10 mouse cellular contexts compared by ENCODE assay signal in the genomic region with DNA sequence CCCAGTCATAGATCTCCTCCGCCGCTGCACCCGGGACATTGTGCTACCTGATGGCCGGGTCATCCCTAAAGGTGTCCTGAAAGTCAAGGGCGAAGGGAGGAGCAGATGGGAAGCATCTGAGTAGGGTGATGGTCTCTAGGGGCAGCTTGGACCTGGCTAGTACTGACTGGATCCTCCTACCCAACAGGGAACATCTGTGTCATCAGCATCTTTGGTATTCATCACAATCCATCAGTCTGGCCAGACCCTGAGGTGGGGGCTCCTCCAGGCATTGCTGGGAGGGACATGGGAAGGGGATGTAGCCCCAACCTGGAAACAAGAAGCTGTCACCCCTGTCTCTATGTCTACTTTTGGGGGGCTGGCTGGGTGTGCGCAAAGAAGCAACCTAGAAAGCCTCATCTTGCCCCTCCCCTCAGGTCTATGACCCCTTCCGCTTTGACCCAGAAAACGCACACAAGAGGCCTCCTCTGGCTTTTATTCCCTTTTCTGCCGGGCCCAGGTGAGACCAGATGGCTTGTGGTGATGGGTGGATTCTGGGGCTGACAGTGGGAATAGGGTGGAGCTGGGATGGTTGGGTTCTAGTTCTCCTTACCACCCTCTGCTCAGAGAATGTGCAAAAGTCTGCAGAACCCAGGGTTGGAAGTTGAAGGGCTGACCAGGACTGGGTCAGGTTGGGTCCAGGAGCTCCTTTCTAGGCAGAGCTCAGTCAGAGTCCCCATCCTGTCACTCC. TPM values are rescaled to one million over a fixed set of nuclear protein-coding genes. Genes with fewer than 3 reads are reported as not detected.
DNase-seq lines count a peak whose midpoint lies in the region; ATAC-seq lines count a peak whose summit lies in the region.
"Not testable (repeated sequence)": the region's sequence is repeated elsewhere in the genome, so short reads cannot be mapped to it uniquely, and the experiment has no call there.
"Had no signal": no experiment of that assay in that cellular context is flagged by ENCODE, and none has a peak within 500 bp of the region (broad histone marks: within the 10 kb centered on the region; RNA-seq: fewer than 3 reads in every experiment).

No protein-coding gene starts in this region.

- H3K4me3 ChIP-seq in ES-E14 (ENCODE audit: insufficient read depth in 1 of 2, low read depth in 1 of 2, low read length in 2 of 2, poor library complexity in 1 of 2, severe bottlenecking in 1 of 2) = peak overlapping the region; percentile 48 to 49
- peak overlapping the region; percentile 36 for H3K4me3 ChIP-seq in heart, embryonic 11.5 days (ENCODE audit: low read depth, low read length)
- H3K4me3 ChIP-seq in hindbrain, embryonic 16.5 days (ENCODE audit: low read length) = peak overlapping the region; percentile 45
- peak overlapping the region; percentile 22; the same call in 1 of the 2 replicates for H3K4me3 ChIP-seq in limb, embryonic 11.5 days (ENCODE audit: low read depth, low read length)
- peak overlapping the region; percentile 37 for H3K4me3 ChIP-seq in lung, embryonic 15.5 days
- H3K4me3 ChIP-seq in midbrain, embryonic 16.5 days (ENCODE audit: low read depth, low read length) = peak overlapping the region; percentile 38
- H3K4me3 ChIP-seq in stomach, embryonic 16.5 days (replicated peaks; ENCODE audit: low read length) = peak overlapping the region; percentile 44

- H3K9ac ChIP-seq in ES-E14 (ENCODE audit: insufficient read depth, low read depth, low read length, poor library complexity, severe bottlenecking) = peak overlapping the region; percentile 39; the same call in 1 of the 2 replicates
- not testable (repeated sequence) for H3K9ac ChIP-seq in heart, embryonic 11.5 days (ENCODE audit: low read depth, low read length); lung, embryonic 15.5 days
- H3K9ac ChIP-seq in hindbrain, embryonic 16.5 days (ENCODE audit: low read depth, low read length) = peak overlapping the region; percentile 73
- peak overlapping the region; percentile 32; the same call in 1 of the 2 replicates for H3K9ac ChIP-seq in limb, embryonic 11.5 days (ENCODE audit: low read length)
- peak overlapping the region; percentile 67 for H3K9ac ChIP-seq in midbrain, embryonic 16.5 days (ENCODE audit: low read depth, low read length)
- peak overlapping the region; percentile 64 for H3K9ac ChIP-seq in stomach, embryonic 16.5 days (ENCODE audit: low read length)

- WGBS in heart, embryonic 11.5 days (ENCODE audit: insufficient replicate concordance) = 81% methylated on average over 9 of the region's 9 CpGs
- 92% methylated on average over 9 of the region's 9 CpGs for WGBS in hindbrain, embryonic 16.5 days
- WGBS in limb, embryonic 11.5 days = 79% methylated on average over 9 of the region's 9 CpGs
- 81% methylated on average over 8 of the region's 9 CpGs for WGBS in lung, embryonic 15.5 days
- WGBS in midbrain, embryonic 16.5 days = 89% methylated on average over 7 of the region's 9 CpGs
- 81% methylated on average over 8 of the region's 9 CpGs for WGBS in stomach, embryonic 16.5 days

- not testable (repeated sequence) for H3K27me3 ChIP-seq in heart, embryonic 11.5 days (ENCODE audit: control insufficient read depth, insufficient read depth, low read length); hindbrain, embryonic 16.5 days (replicated peaks; ENCODE audit: control insufficient read depth, insufficient read depth, low read length); limb, embryonic 11.5 days (ENCODE audit: control insufficient read depth, insufficient read depth, low read length); lung, embryonic 15.5 days; midbrain, embryonic 16.5 days (ENCODE audit: control insufficient read depth, insufficient read depth, low read depth, low read length); stomach, embryonic 16.5 days (ENCODE audit: control insufficient read depth, insufficient read depth, low read length)

- DNase-seq in ES-E14 (ENCODE audit: low read depth, low spot score); limb, embryonic 11.5 days (ENCODE audit: low spot score): not testable (repeated sequence)

- H3K9me3 ChIP-seq in ES-E14 (ENCODE audit: control insufficient read depth, insufficient read depth, low read depth, low read length); heart, embryonic 11.5 days (replicated peaks; ENCODE audit: control insufficient read depth, low read length); hindbrain, embryonic 16.5 days (ENCODE audit: control insufficient read depth, low read length); limb, embryonic 11.5 days (ENCODE audit: control insufficient read depth, low read length); lung, embryonic 15.5 days; midbrain, embryonic 16.5 days (replicated peaks; ENCODE audit: control insufficient read depth, low read length, poor library complexity, severe bottlenecking); stomach, embryonic 16.5 days (replicated peaks; ENCODE audit: control insufficient read depth, low read length): not testable (repeated sequence)

- not testable (repeated sequence) for H3K36me3 ChIP-seq in ES-E14 (ENCODE audit: control insufficient read depth, insufficient read depth, low read length, poor library complexity, severe bottlenecking); heart, embryonic 11.5 days (ENCODE audit: control insufficient read depth, insufficient read depth, low read length); hindbrain, embryonic 16.5 days (ENCODE audit: control insufficient read depth, insufficient read depth, low read length); limb, embryonic 11.5 days (ENCODE audit: control insufficient read depth, insufficient read depth, low read length); lung, embryonic 15.5 days; midbrain, embryonic 16.5 days (ENCODE audit: control insufficient read depth, insufficient read depth, low read length); stomach, embryonic 16.5 days (ENCODE audit: control insufficient read depth, insufficient read depth, low read length)

- in situ Hi-C loops in ES-E14 (cut with MboI; ENCODE audit: low sequenced_read_pairs in 2 of 2, unreplicated experiment in 2 of 2) = not testable (repeated sequence)

- H3K27ac ChIP-seq in ES-E14 (ENCODE audit: insufficient read depth, low read depth, low read length, poor library complexity, severe bottlenecking); heart, embryonic 11.5 days (ENCODE audit: low read depth, low read length); hindbrain, embryonic 16.5 days (ENCODE audit: low read depth, low read length); limb, embryonic 11.5 days (replicated peaks; ENCODE audit: low read depth, low read length); lung, embryonic 15.5 days; midbrain, embryonic 16.5 days (ENCODE audit: low read length); stomach, embryonic 16.5 days (ENCODE audit: low read length): not testable (repeated sequence)

- H3K4me2 ChIP-seq in heart, embryonic 11.5 days = peak overlapping the region; percentile 60
- peak overlapping the region; percentile 68 for H3K4me2 ChIP-seq in hindbrain, embryonic 16.5 days (ENCODE audit: low read length)
- H3K4me2 ChIP-seq in limb, embryonic 11.5 days (ENCODE audit: low read depth, severe bottlenecking) = peak overlapping the region; percentile 51
- peak overlapping the region; percentile 66 for H3K4me2 ChIP-seq in lung, embryonic 15.5 days
- H3K4me2 ChIP-seq in midbrain, embryonic 16.5 days (ENCODE audit: low read length) = peak overlapping the region; percentile 63
- peak overlapping the region; percentile 66 for H3K4me2 ChIP-seq in stomach, embryonic 16.5 days (ENCODE audit: low read depth, low read length)

- ATAC-seq in erythroid progenitor cell, adult 5-6 weeks (replicated peaks; ENCODE audit: low FRiP score, poor library complexity, severe bottlenecking) = 0 out of 2 replicates have a peak, but pooled peaks have one; percentile 46
- peak; percentile 31; the same call in 1 of the 2 replicates for ATAC-seq in heart, embryonic 11.5 days (replicated peaks; ENCODE audit: insufficient number of reproducible peaks, low FRiP score, low TSS enrichment)
- peak; percentile 55 for ATAC-seq in hindbrain, embryonic 16.5 days
- 0 out of 2 replicates have a peak, but pooled peaks have one; percentile 17 for ATAC-seq in limb, embryonic 11.5 days (ENCODE audit: insufficient number of reproducible peaks, low FRiP score, low TSS enrichment, low read depth)
- not testable (repeated sequence) for ATAC-seq in lung, embryonic 15.5 days (ENCODE audit: borderline replicate concordance, extremely low read depth, low FRiP score, low TSS enrichment)
- peak; percentile 40 for ATAC-seq in midbrain, embryonic 16.5 days
- 0 out of 2 replicates have a peak, but pooled peaks have one; percentile 25 for ATAC-seq in stomach, embryonic 16.5 days (ENCODE audit: insufficient read depth, low FRiP score)

- H3K4me1 ChIP-seq in ES-E14 (ENCODE audit: control insufficient read depth in 2 of 2, insufficient read depth in 2 of 2, low read length in 2 of 2, poor library complexity in 1 of 2); heart, embryonic 11.5 days (ENCODE audit: control insufficient read depth, insufficient read depth, low read length); hindbrain, embryonic 16.5 days (ENCODE audit: control insufficient read depth, insufficient read depth, low read depth, low read length); limb, embryonic 11.5 days (ENCODE audit: control insufficient read depth, insufficient read depth, low read length); lung, embryonic 15.5 days; midbrain, embryonic 16.5 days (ENCODE audit: control insufficient read depth, insufficient read depth, low read length); stomach, embryonic 16.5 days (ENCODE audit: control insufficient read depth, insufficient read depth, low read length): not testable (repeated sequence)

RNA-seq across cellular contexts. Expression of gene Cyp4f37, which starts 13.3 kb away (rescaled TPM):
- 0.63 and 0.71 TPM in 2 replicates for total RNA-seq in ES-E14 (2012; rRNA removed)
- not detected in 2 replicates for total RNA-seq in erythroid progenitor cell, adult 5-6 weeks (2015; ENCODE audit: low replicate concordance)
- not detected in 2 replicates for total RNA-seq in erythroid progenitor cell, adult 5-6 weeks (2017; ENCODE audit: low replicate concordance)
- polyA plus RNA-seq in heart, embryonic 11.5 days (2014; fragmentation: Nextera tagmentation; extraction: Ambion mirVana) = not detected in 2 replicates
- not detected in 2 replicates for polyA plus RNA-seq in hindbrain, embryonic 16.5 days (2015; fragmentation: Nextera tagmentation; extraction: Ambion mirVana)
- not detected in 2 replicates for polyA plus RNA-seq in limb, embryonic 11.5 days (2014; fragmentation: Nextera tagmentation; extraction: Ambion mirVana)
- not detected in 2 replicates for polyA plus RNA-seq in lung, embryonic 15.5 days (2015; fragmentation: Nextera tagmentation; extraction: Ambion mirVana)
- not detected in 2 replicates for polyA plus RNA-seq in midbrain, embryonic 16.5 days (2015; fragmentation: Nextera tagmentation; extraction: Ambion mirVana)
- not detected in 2 replicates for polyA plus RNA-seq in stomach, embryonic 16.5 days (2015; fragmentation: Nextera tagmentation; extraction: Ambion mirVana)
- total RNA-seq: gastrocnemius, postnatal 4 days; left cerebral cortex, postnatal 10 days had no signal

RNA-seq across cellular contexts. Expression of gene Cyp4f40, which starts 24.3 kb away (rescaled TPM):
- total RNA-seq in ES-E14 (2012; rRNA removed) = 0.21 and 0.36 TPM in 2 replicates
- total RNA-seq in erythroid progenitor cell, adult 5-6 weeks (2015; ENCODE audit: low replicate concordance) = not detected in 2 replicates
- not detected in 2 replicates for total RNA-seq in erythroid progenitor cell, adult 5-6 weeks (2017; ENCODE audit: low replicate concordance)
- not detected in 2 replicates for polyA plus RNA-seq in heart, embryonic 11.5 days (2014; fragmentation: Nextera tagmentation; extraction: Ambion mirVana)
- polyA plus RNA-seq in hindbrain, embryonic 16.5 days (2015; fragmentation: Nextera tagmentation; extraction: Ambion mirVana) = 0.06 TPM in 1 of 2 replicates, not detected in the other
- not detected in 2 replicates for polyA plus RNA-seq in limb, embryonic 11.5 days (2014; fragmentation: Nextera tagmentation; extraction: Ambion mirVana)
- polyA plus RNA-seq in lung, embryonic 15.5 days (2015; fragmentation: Nextera tagmentation; extraction: Ambion mirVana) = 0.11 TPM in 1 of 2 replicates, not detected in the other
- polyA plus RNA-seq in midbrain, embryonic 16.5 days (2015; fragmentation: Nextera tagmentation; extraction: Ambion mirVana) = 0.10 TPM in 1 of 2 replicates, not detected in the other
- 1.2 and 2.1 TPM in 2 replicates for polyA plus RNA-seq in stomach, embryonic 16.5 days (2015; fragmentation: Nextera tagmentation; extraction: Ambion mirVana)
- total RNA-seq: gastrocnemius, postnatal 4 days; left cerebral cortex, postnatal 10 days had no signal

RNA-seq across cellular contexts. Expression of gene Cyp4f15, which starts 51.0 kb away (rescaled TPM):
- 0.11 and 0.31 TPM in 2 replicates for total RNA-seq in ES-E14 (2012; rRNA removed)
- not detected in 2 replicates for total RNA-seq in erythroid progenitor cell, adult 5-6 weeks (2015; ENCODE audit: low replicate concordance)
- total RNA-seq in erythroid progenitor cell, adult 5-6 weeks (2017; ENCODE audit: low replicate concordance) = not detected in 2 replicates
- 0.19 TPM in 1 of 2 replicates, not detected in the other for polyA plus RNA-seq in heart, embryonic 11.5 days (2014; fragmentation: Nextera tagmentation; extraction: Ambion mirVana)
- 3.7 and 5.8 TPM in 2 replicates for polyA plus RNA-seq in hindbrain, embryonic 16.5 days (2015; fragmentation: Nextera tagmentation; extraction: Ambion mirVana)
- 0.11 and 0.48 TPM in 2 replicates for polyA plus RNA-seq in limb, embryonic 11.5 days (2014; fragmentation: Nextera tagmentation; extraction: Ambion mirVana)
- polyA plus RNA-seq in lung, embryonic 15.5 days (2015; fragmentation: Nextera tagmentation; extraction: Ambion mirVana) = not detected in 2 replicates
- 1.5 and 1.8 TPM in 2 replicates for polyA plus RNA-seq in midbrain, embryonic 16.5 days (2015; fragmentation: Nextera tagmentation; extraction: Ambion mirVana)
- 0.41 and 1.0 TPM in 2 replicates for polyA plus RNA-seq in stomach, embryonic 16.5 days (2015; fragmentation: Nextera tagmentation; extraction: Ambion mirVana)
- total RNA-seq: gastrocnemius, postnatal 4 days had no signal
